Mouse (Mus musculus): ENCODE measurements around the gene St8sia1. TPM values are rescaled to one million over a fixed set of nuclear protein-coding genes. Genes with fewer than 3 reads are reported as not detected.

St8sia1 gene
- polyA plus RNA-seq, 1 experiment = 1.9 TPM

DNA sequence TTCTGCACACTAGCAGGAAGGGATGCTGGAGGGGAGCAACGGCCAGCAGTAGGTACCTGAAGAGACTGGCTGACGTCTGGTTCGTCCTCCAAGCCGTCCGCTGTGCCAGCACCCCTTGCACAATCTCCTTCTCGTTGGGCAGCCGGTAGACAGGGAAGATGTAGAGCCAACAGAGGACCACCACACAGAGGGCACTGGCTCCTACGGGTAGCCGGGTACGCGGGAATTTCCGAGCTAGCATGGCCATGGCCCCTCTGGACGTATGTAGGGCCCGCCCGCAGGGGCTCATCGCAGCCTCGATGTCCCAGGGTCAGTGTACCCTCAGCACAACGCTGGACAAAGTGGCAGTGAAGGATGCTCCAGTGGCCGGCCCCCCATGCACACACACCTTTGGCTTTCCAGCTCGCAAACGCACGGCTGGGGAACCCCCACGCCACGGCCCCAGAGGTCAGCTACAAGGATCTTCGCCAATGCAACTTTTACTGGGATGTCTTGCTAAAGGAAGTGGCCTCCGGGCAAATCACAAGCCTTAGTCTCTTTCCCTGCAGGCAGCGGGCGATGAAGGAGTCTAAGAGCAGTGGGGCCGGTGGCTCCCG is 674 bp downstream of the St8sia1 start:
- TF ChIP-seq CTCF (IDR thresholded peaks at IDR 0.05; ENCODE audit: extremely low read depth, insufficient read depth, insufficient read length, insufficient replicate concordance) = no peak
- TF ChIP-seq POLR2A (IDR thresholded peaks at IDR 0.05; ENCODE audit: low read depth, low read length) = no peak
- DNase-seq (ENCODE audit: low read depth in 1 of 2, low spot score in 2 of 2) = no peak
- Histone ChIP-seq H3K27ac (ENCODE audit: insufficient read depth, low read length) (peak overlapping the region; percentile 51), H3K27me3 (ENCODE audit: control insufficient read depth, insufficient read depth, low read length) (peaks cover 11% of the 10 kb centered on the region), H3K36me3 (ENCODE audit: control insufficient read depth, insufficient read depth, low read length) (no peaks in the 10 kb centered on the region), H3K4me3 (ENCODE audit: extremely low read depth, insufficient read depth, insufficient read length) (peak overlapping the region; percentile 63), H3K4me1 (ENCODE audit: control insufficient read depth, insufficient read depth, insufficient read length) (peaks cover 2% of the 10 kb centered on the region)
- 31% methylated on average over 30 of the region's 30 CpGs for WGBS

DNA sequence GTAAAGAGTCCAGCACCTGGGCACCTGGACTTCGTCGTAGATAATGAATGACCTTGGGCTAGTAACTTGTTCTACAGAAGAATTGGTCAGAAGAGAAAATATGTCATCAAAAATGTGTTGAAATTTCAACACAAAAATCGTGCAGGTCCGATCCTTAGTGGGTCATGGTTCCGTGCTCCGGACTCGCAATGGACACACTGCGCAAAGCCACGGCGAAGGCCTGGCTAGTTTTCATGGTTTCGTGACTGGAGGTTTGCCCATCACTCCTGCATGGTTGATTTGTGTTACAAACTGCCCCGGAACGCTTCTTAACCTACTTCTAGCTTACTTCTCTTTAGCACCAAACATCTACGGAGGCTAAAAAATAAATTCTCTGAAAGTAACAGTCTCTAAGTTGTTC is 1.4 kb downstream of the St8sia1 start:
- TF ChIP-seq POLR2A (IDR thresholded peaks at IDR 0.05; ENCODE audit: low read depth, low read length) (no peak), CTCF (IDR thresholded peaks at IDR 0.05; ENCODE audit: extremely low read depth, insufficient read depth, insufficient read length, insufficient replicate concordance) (no peak)
- Histone ChIP-seq H3K4me1 (ENCODE audit: control insufficient read depth, insufficient read depth, insufficient read length) (peaks cover 2% of the 10 kb centered on the region), H3K27me3 (ENCODE audit: control insufficient read depth, insufficient read depth, low read length) (peaks cover 11% of the 10 kb centered on the region), H3K27ac (ENCODE audit: insufficient read depth, low read length) (no peak overlapping the region), H3K36me3 (ENCODE audit: control insufficient read depth, insufficient read depth, low read length) (no peaks in the 10 kb centered on the region), H3K4me3 (ENCODE audit: extremely low read depth, insufficient read depth, insufficient read length) (peak overlapping the region; percentile 63)
- no peak for DNase-seq (ENCODE audit: low read depth in 1 of 2, low spot score in 2 of 2)
- WGBS = 79% methylated on average over 14 of the region's 14 CpGs

DNA sequence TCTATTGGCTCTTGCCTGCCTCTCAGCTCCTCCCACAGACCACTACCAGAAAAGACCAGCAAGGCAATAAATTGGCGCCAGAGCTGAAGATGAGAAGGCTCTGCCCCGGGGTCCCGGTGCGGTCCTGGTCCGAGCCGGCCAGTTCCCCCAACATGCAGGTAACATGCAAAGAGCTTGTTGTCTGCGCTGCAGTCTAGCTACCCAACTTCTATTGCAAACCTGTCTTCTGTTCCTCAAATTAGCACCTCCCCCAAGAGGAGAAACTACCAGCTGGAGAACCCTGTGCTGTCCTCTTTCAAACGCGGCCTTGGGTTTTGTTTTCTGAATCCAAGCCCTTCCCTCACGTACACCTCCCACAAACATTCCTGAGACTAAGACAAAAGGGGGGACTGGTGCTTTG is 1.8 kb downstream of the St8sia1 start:
- no peak overlapping the region for H3K27ac ChIP-seq (ENCODE audit: insufficient read depth, low read length)
- WGBS = 54% methylated on average over 10 of the region's 10 CpGs
- peaks cover 11% of the 10 kb centered on the region for H3K27me3 ChIP-seq (ENCODE audit: control insufficient read depth, insufficient read depth, low read length)
- no peak for DNase-seq (ENCODE audit: low read depth in 1 of 2, low spot score in 2 of 2)
- TF ChIP-seq CTCF (IDR thresholded peaks at IDR 0.05; ENCODE audit: extremely low read depth, insufficient read depth, insufficient read length, insufficient replicate concordance) (no peak), POLR2A (IDR thresholded peaks at IDR 0.05; ENCODE audit: low read depth, low read length) (no peak)
- H3K4me3 ChIP-seq (ENCODE audit: extremely low read depth, insufficient read depth, insufficient read length) = peak overlapping the region; percentile 45; the same call in 1 of the 2 replicates
- H3K4me1 ChIP-seq (ENCODE audit: control insufficient read depth, insufficient read depth, insufficient read length) = peaks cover 2% of the 10 kb centered on the region
- no peaks in the 10 kb centered on the region for H3K36me3 ChIP-seq (ENCODE audit: control insufficient read depth, insufficient read depth, low read length)

DNA sequence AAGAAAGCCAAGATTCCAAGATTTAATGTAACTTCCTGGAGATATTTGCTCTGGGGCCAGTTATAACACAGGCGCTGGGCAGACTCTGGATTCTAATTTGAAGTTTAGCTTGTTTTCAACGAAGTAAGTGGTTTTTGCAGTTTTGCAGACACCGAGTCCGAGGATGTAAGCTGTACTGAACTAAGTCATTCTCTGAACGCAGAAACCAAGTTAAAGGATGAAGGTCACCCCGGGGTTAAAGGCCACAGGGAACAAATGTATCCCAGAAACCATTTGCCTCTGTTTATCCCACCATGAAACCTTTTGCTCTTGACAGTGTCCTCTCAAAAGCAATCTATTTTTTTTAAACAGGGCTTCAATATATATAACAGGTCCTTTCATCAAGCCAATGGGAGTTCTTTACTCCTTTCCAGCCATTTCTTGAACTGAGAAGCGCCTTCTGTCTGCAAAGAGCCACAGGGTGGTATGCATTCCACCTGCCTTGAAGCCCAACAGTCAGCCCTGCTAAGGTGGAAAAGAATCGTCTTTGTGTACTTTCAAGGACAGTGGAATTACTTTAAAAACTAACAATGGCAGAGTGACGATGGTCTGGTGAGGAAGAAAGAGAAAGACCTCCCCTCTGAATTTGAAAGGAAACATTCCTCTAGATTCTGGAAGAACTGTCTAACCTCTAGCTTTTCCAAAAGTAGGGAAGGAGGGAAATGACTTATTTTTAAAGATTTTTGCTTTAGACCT is 2.4 kb downstream of the St8sia1 start:
- TF ChIP-seq CTCF (IDR thresholded peaks at IDR 0.05; ENCODE audit: extremely low read depth, insufficient read depth, insufficient read length, insufficient replicate concordance) (no peak), POLR2A (IDR thresholded peaks at IDR 0.05; ENCODE audit: low read depth, low read length) (no peak)
- 78% methylated on average over 9 of the region's 9 CpGs for WGBS
- peaks cover 11% of the 10 kb centered on the region for H3K27me3 ChIP-seq (ENCODE audit: control insufficient read depth, insufficient read depth, low read length)
- no peaks in the 10 kb centered on the region for H3K36me3 ChIP-seq (ENCODE audit: control insufficient read depth, insufficient read depth, low read length)
- DNase-seq (ENCODE audit: low read depth in 1 of 2, low spot score in 2 of 2) = no peak
- peak overlapping the region; percentile 34 for H3K4me3 ChIP-seq (ENCODE audit: extremely low read depth, insufficient read depth, insufficient read length)
- peaks cover 2% of the 10 kb centered on the region; the same call in 1 of the 2 replicates for H3K4me1 ChIP-seq (ENCODE audit: control insufficient read depth, insufficient read depth, insufficient read length)
- H3K27ac ChIP-seq (ENCODE audit: insufficient read depth, low read length) = no peak overlapping the region

DNA sequence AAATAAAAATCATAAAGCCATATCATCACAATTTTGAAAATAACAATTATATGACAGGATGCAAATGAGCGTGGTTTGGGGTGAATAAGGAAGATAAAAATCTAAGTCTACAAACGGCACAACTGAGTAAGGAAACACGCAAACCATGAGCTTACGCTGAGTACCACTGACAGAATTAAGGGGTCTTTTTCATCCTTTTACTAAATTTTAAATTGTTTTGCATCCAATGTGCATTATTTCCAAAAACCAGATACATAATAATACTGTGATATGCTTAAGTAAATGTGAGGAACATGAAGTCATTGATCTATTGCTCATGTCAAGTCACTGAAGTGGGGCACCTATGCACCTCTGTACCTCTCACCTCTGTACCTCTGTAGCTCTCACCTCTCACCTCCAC is 7.7 kb downstream of the St8sia1 start:
- H3K36me3 ChIP-seq (ENCODE audit: control insufficient read depth, insufficient read depth, low read length) = no peaks in the 10 kb centered on the region
- no peaks in the 10 kb centered on the region for H3K27me3 ChIP-seq (ENCODE audit: control insufficient read depth, insufficient read depth, low read length)
- H3K4me1 ChIP-seq (ENCODE audit: control insufficient read depth, insufficient read depth, insufficient read length) = no peaks in the 10 kb centered on the region; the same call in none of the 2 replicates
- H3K4me3 ChIP-seq (ENCODE audit: extremely low read depth, insufficient read depth, insufficient read length) = no peak overlapping the region
- no peak for TF ChIP-seq POLR2A (IDR thresholded peaks at IDR 0.05; ENCODE audit: low read depth, low read length)
- TF ChIP-seq CTCF (IDR thresholded peaks at IDR 0.05; ENCODE audit: extremely low read depth, insufficient read depth, insufficient read length, insufficient replicate concordance) = no peak
- WGBS = 49% methylated on average over 4 of the region's 4 CpGs
- peak overlapping the region; percentile 3; the same call in 1 of the 2 replicates for H3K27ac ChIP-seq (ENCODE audit: insufficient read depth, low read length)
- no peak for DNase-seq (ENCODE audit: low read depth in 1 of 2, low spot score in 2 of 2)

DNA sequence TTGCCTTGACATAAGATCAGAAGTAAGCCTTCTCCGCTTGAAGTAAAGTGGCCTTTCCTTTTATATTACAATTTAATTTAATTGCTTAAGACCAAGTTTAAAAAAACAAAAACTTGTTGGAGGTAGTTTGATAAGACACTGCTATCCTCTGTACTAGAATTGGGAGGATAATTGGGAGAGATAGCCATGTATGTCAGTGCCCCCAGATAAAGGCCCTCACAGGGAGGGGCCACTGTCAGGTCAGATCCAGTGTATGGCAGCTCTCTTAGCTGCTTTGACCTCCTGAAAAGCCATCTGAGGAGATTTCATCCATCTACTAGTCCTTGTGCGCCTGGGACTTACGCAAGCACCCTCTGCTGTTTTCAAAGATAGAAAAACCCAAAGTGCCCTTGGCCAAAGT is 9.0 kb downstream of the St8sia1 start:
- Histone ChIP-seq H3K27ac (ENCODE audit: insufficient read depth, low read length) (no peak overlapping the region), H3K36me3 (ENCODE audit: control insufficient read depth, insufficient read depth, low read length) (no peaks in the 10 kb centered on the region), H3K4me3 (ENCODE audit: extremely low read depth, insufficient read depth, insufficient read length) (no peak overlapping the region), H3K4me1 (ENCODE audit: control insufficient read depth, insufficient read depth, insufficient read length) (no peaks in the 10 kb centered on the region; the same call in none of the 2 replicates), H3K27me3 (ENCODE audit: control insufficient read depth, insufficient read depth, low read length) (no peaks in the 10 kb centered on the region)
- DNase-seq (ENCODE audit: low read depth in 1 of 2, low spot score in 2 of 2) = no peak
- WGBS = 77% methylated on average over 3 of the region's 3 CpGs
- no peak for TF ChIP-seq CTCF (IDR thresholded peaks at IDR 0.05; ENCODE audit: extremely low read depth, insufficient read depth, insufficient read length, insufficient replicate concordance)
- TF ChIP-seq POLR2A (IDR thresholded peaks at IDR 0.05; ENCODE audit: low read depth, low read length) = no peak

DNA sequence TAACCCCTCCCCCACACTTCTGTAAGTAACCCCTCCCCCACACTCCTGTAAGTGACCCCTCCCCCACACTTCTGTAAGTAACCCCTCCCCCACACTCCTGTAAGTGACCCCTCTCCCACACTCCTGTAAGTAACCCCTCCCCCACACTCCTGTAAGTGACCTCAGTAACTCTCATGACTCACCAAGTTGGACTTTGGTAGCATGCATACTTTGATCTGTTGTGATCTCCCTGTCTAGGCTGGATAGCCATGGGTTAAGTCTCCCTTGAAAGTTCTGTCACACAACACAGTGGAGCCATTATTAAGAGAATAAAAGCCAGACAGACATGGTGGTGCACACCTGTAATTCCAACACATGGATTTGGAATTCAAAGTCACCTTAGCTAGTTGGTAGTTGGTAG is 11.1 kb downstream of the St8sia1 start:
- no peak for DNase-seq (ENCODE audit: low read depth in 1 of 2, low spot score in 2 of 2)
- Histone ChIP-seq H3K27ac (ENCODE audit: insufficient read depth, low read length) (no peak overlapping the region), H3K27me3 (ENCODE audit: control insufficient read depth, insufficient read depth, low read length) (no peaks in the 10 kb centered on the region), H3K4me1 (ENCODE audit: control insufficient read depth, insufficient read depth, insufficient read length) (no peaks in the 10 kb centered on the region; the same call in none of the 2 replicates), H3K4me3 (ENCODE audit: extremely low read depth, insufficient read depth, insufficient read length) (no peak overlapping the region), H3K36me3 (ENCODE audit: control insufficient read depth, insufficient read depth, low read length) (no peaks in the 10 kb centered on the region)
- TF ChIP-seq CTCF (IDR thresholded peaks at IDR 0.05; ENCODE audit: extremely low read depth, insufficient read depth, insufficient read length, insufficient replicate concordance) (no peak), POLR2A (IDR thresholded peaks at IDR 0.05; ENCODE audit: low read depth, low read length) (no peak)

Data from spleen, adult 2 months (tissue).